Mouse (Mus musculus) heart, postnatal 0 days (tissue): Measurements from ENCODE around the gene Mydgf. TPM values are rescaled to one million over a fixed set of nuclear protein-coding genes. Genes with fewer than 3 reads are reported as not detected.

Source experiments
- ATAC-seq: fragments of 200-750 bp; cut with Nextera tagmentation; 2 replicates; pipeline ENCODE4 v1.8.0; 2017; ENCODE audit warnings: low read depth, moderate number of reproducible peaks, moderate library complexity; ENCODE audit not compliant: insufficient read depth
- DNase-seq: peaks from one replicate; pipeline ENCODE4 v3.0.0-alpha.2; 2016; ENCODE audit warnings: low spot score
- H3K27ac ChIP-seq: fragments of 300-500 bp; sonication (generic); 2 replicates; pipeline ENCODE4 v1.5.1; 2014; ENCODE audit warnings: low read depth, mild to moderate bottlenecking
- H3K27me3 ChIP-seq: fragments of 300-500 bp; sonication (generic); 2 replicates; pipeline ENCODE4 v1.6.1; 2014; ENCODE audit warnings: low read length, mixed read lengths; ENCODE audit not compliant: control insufficient read depth, insufficient read depth
- H3K36me3 ChIP-seq: fragments of 300-500 bp; sonication (generic); replicated peaks from 2 replicates; pipeline ENCODE4 v1.6.1; 2014; ENCODE audit warnings: low read length, mixed read lengths; ENCODE audit not compliant: control insufficient read depth, insufficient read depth
- H3K4me1 ChIP-seq: fragments of 300-500 bp; sonication (generic); 2 replicates; pipeline ENCODE4 v1.6.1; 2014; ENCODE audit warnings: antibody characterized with exemption; ENCODE audit not compliant: control insufficient read depth, insufficient read depth
- H3K4me2 ChIP-seq: fragments of 300-500 bp; sonication (generic); 2 replicates; pipeline ENCODE4 v1.6.1; 2014; ENCODE audit warnings: low read depth, mild to moderate bottlenecking, low read length, moderate library complexity
- H3K4me3 ChIP-seq: fragments of 300-500 bp; sonication (generic); 2 replicates; pipeline ENCODE4 v1.5.1; 2014; ENCODE audit warnings: low read depth, low read length
- H3K9ac ChIP-seq: fragments of 300-500 bp; sonication (generic); replicated peaks from 2 replicates; pipeline ENCODE4 v1.6.1; 2014; ENCODE audit warnings: low read depth, low read length, mixed read lengths
- H3K9me3 ChIP-seq: fragments of 300-500 bp; sonication (generic); replicated peaks from 2 replicates; pipeline ENCODE4 v1.6.1; 2016; ENCODE audit warnings: low read length; ENCODE audit not compliant: control insufficient read depth
- CTCF ChIP-seq: IDR thresholded peaks from 2 replicates; pipeline ENCODE4 v1.5.1; 2016; ENCODE audit warnings: antibody characterized with exemption, control low read depth, low read depth
- EP300 ChIP-seq: IDR thresholded peaks from 2 replicates; pipeline ENCODE4 v1.6.1; 2016; ENCODE audit warnings: antibody characterized with exemption, low read depth
- WGBS: fragments of 180-500 bp; shearing (Covaris S2); extraction: QIAGEN DNeasy Blood & Tissue Kit; methylation state at CpG from one replicate; pipeline ENCODE4 v1.1.7; 2014; 5-methylcytosine and 5-hydroxymethylcytosine counted together
- polyA plus RNA-seq: library from polyadenylated mRNA; unstranded; fragments of >200 nt; fragmentation: Nextera tagmentation; extraction: Ambion mirVana; gene quantifications from 2 replicates; pipeline ENCODE4 v1.2.1, GENCODE M21; 2015
- total RNA-seq: library from RNA; depleted of rRNA; stranded (reverse); fragments of >200 nt; gene quantifications from 2 replicates; pipeline ENCODE4 v1.2.3, GENCODE M21; 2014; ENCODE audit warnings: low replicate concordance

The Mydgf gene
- total and polyA plus RNA-seq, 2 experiments from 2014 or later: 42.9 to 52.0 TPM

GRCm38 (mm10) chr17:56149897-56150296 lies 33.8 kb downstream of the Mydgf start:
- Histone ChIP-seq H3K27ac (no peak overlapping the region), H3K4me1 (no peaks in the 10 kb centered on the region), H3K9ac (no peak overlapping the region), H3K9me3 (no peaks in the 10 kb centered on the region), H3K36me3 (no peaks in the 10 kb centered on the region), H3K4me3 (no peak overlapping the region), H3K4me2 (no peak overlapping the region), H3K27me3 (peaks cover 69% of the 10 kb centered on the region)
- 51% methylated on average over 2 of the region's 2 CpGs for WGBS
- ATAC-seq (no peak), DNase-seq (no peak)
- no peak for TF ChIP-seq CTCF
- TF ChIP-seq EP300: no peak

DNA sequence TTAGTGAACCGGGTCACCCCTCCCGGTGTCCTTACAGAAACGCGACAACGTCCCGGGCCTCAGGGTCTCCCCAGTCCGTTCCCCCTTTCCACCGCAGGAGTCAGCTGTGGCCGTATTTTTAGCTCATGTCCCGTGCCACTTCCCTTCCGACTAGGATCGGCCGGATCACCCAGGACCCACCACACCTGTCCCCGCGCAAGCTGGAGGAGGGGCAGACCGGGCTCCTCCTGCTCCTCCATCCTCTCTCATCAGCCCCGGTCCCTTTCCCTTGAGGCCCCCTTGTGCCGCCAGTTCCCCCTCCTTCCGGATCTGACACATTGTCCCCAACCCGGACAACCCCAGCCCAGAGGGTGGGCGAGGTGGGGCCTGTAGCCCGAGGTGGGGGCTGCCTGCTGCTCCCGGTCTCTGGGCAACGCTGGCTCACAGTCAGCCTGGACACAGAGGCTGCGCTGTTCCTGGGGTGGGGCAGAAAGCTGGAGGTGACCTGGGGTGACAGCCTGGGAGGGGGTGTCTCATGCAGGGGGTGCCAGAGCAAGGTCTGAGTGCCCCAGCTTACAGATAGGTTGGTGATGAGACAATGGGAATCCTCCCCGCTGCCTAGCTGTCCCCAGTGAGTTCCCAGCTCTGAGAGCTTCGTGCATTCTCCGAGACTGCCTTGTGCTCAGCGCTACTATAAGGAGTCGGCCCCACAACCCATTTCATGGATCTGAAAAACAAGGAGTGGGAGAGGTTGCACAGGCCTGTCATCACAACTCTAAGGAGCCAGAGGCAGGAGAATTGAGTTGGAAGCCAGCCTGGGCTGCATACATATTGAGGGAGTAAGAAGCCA lies 34.7 kb downstream of the Mydgf start:
- H3K9ac ChIP-seq: no peak overlapping the region
- DNase-seq (no peak), ATAC-seq (no peak)
- H3K27ac ChIP-seq: no peak overlapping the region
- H3K4me3 ChIP-seq: no peak overlapping the region
- peak overlapping the region; percentile 30; the same call in 1 of the 2 replicates for H3K4me2 ChIP-seq
- TF ChIP-seq CTCF (no peak), EP300 (no peak)
- 3% methylated on average over 28 of the region's 30 CpGs for WGBS
- no peaks in the 10 kb centered on the region for H3K36me3 ChIP-seq
- H3K4me1 ChIP-seq: no peaks in the 10 kb centered on the region
- H3K9me3 ChIP-seq: no peaks in the 10 kb centered on the region
- H3K27me3 ChIP-seq: peaks cover 78% of the 10 kb centered on the region

DNA sequence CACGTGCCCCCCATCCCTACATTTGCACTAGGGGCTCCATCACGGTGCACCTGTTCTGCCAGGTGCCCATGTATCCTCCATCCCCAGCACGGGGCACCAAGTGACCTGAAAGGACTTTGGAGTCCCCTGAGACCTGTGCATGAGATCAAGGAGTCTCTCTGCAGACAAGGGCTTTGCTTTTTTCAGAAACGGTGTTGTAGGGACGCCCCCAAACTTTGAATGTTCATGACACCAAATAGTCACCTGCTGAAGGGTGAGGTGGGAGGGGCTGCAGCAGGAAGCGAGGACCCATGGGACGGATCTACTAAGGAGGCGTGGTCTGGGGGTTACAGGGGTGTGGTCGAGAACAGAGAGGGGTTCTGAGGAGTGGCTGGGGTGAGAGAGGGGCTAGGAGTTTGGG lies 35.4 kb downstream of the Mydgf start:
- H3K4me2 ChIP-seq: no peak overlapping the region; the same call in 1 of the 2 replicates
- no peak for TF ChIP-seq EP300
- no peak for TF ChIP-seq CTCF
- H3K9me3 ChIP-seq: no peaks in the 10 kb centered on the region
- ATAC-seq: no peak
- H3K36me3 ChIP-seq: no peaks in the 10 kb centered on the region
- H3K27ac ChIP-seq: no peak overlapping the region
- peaks cover 80% of the 10 kb centered on the region for H3K27me3 ChIP-seq
- H3K9ac ChIP-seq: no peak overlapping the region
- no peaks in the 10 kb centered on the region for H3K4me1 ChIP-seq
- H3K4me3 ChIP-seq: no peak overlapping the region
- WGBS: 21% methylated on average over 9 of the region's 9 CpGs
- no peak for DNase-seq

- Histone ChIP-seq H3K9me3 (no peaks in the 10 kb centered on the region), H3K36me3 (no peaks in the 10 kb centered on the region), H3K27me3 (peaks cover 89% of the 10 kb centered on the region), H3K4me2 (no peak overlapping the region), H3K27ac (no peak overlapping the region), H3K4me1 (no peaks in the 10 kb centered on the region), H3K9ac (no peak overlapping the region), H3K4me3 (no peak overlapping the region)
- DNase-seq (no peak), ATAC-seq (no peak)
- TF ChIP-seq EP300: no peak
- no peak for TF ChIP-seq CTCF
- WGBS: 44% methylated on average over 12 of the region's 12 CpGs
Observed at GRCm38 (mm10) chr17:56147420-56147819, 36.3 kb downstream of the Mydgf start.

- peaks cover 97% of the 10 kb centered on the region for H3K27me3 ChIP-seq
- no peak for ATAC-seq
Observed at GRCm38 (mm10) chr17:56146131-56146530, 37.6 kb downstream of the Mydgf start.

More at GRCm38 (mm10) chr17:56146131-56146530, 37.6 kb downstream of the Mydgf start:
- no peak overlapping the region for H3K4me3 ChIP-seq
- H3K9ac ChIP-seq: no peak overlapping the region
- H3K4me2 ChIP-seq: no peak overlapping the region
- TF ChIP-seq EP300: no peak
- TF ChIP-seq CTCF: no peak
- H3K9me3 ChIP-seq: no peaks in the 10 kb centered on the region
- no peak for DNase-seq
- H3K4me1 ChIP-seq: peaks cover 6% of the 10 kb centered on the region; the same call in 1 of the 2 replicates
- no peaks in the 10 kb centered on the region for H3K36me3 ChIP-seq
- H3K27ac ChIP-seq: no peak overlapping the region
- 16% methylated on average over 9 of the region's 9 CpGs for WGBS
